9 mouse cellular contexts compared by ENCODE assay signal in the genomic region with DNA sequence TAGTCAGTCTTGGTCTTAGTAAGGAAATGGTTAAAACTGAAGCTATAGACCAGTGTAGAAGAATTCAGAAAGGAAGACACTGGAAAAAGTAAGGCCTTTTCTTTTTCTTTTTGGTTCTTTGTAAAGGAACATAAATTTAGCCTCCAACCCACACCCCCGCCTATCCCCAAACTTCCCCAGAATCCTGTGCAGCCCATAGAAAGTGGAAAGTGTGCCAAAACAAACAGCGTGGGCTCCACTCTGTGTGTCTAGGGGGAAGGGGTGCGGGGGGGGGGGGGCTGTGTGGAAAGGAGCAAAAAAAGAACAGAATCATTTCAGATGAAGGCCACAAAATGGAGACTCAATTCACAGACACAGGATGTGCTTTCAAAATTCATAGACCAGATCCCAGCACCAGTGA.
A peak's percentile ranks its signal among the peaks of the same experiment; 100 is the strongest.
DNase-seq lines count a peak whose midpoint lies in the region; ATAC-seq lines count a peak whose summit lies in the region.
"Had no signal": no experiment of that assay in that cellular context is flagged by ENCODE, and none has a peak within 500 bp of the region (broad histone marks: within the 10 kb centered on the region; RNA-seq: fewer than 3 reads in every experiment).

No protein-coding gene starts in this region.

- peak overlapping the region; percentile 50 for H3K4me3 ChIP-seq in kidney, embryonic 14.5 days (ENCODE audit: low read length)
- H3K4me3 ChIP-seq in embryonic facial prominence, embryonic 12.5 days: peak overlapping the region; percentile 55
- H3K4me3 ChIP-seq in intestine, embryonic 14.5 days (ENCODE audit: low read depth, low read length): peak overlapping the region; percentile 63
- H3K4me3 ChIP-seq in midbrain, embryonic 14.5 days (replicated peaks; ENCODE audit: low read depth, low read length): peak overlapping the region; percentile 73
- H3K4me3 ChIP-seq: erythroblast, embryonic 14.5 days had no signal

- peak overlapping the region; percentile 62 for H3K4me2 ChIP-seq in kidney, embryonic 14.5 days (replicated peaks; ENCODE audit: low read depth, low read length)
- H3K4me2 ChIP-seq in embryonic facial prominence, embryonic 12.5 days (replicated peaks): peak overlapping the region; percentile 66
- H3K4me2 ChIP-seq in intestine, embryonic 14.5 days (ENCODE audit: low read length): peak overlapping the region; percentile 68
- H3K4me2 ChIP-seq in midbrain, embryonic 14.5 days (ENCODE audit: low read length): peak overlapping the region; percentile 96

- ATAC-seq in kidney, embryonic 14.5 days (ENCODE audit: low FRiP score, low TSS enrichment): peak; percentile 40; the same call in 1 of the 2 replicates
- no peak for ATAC-seq in embryonic facial prominence, embryonic 12.5 days (ENCODE audit: insufficient number of reproducible peaks, insufficient read depth, low FRiP score, low TSS enrichment)
- no peak for ATAC-seq in intestine, embryonic 14.5 days (replicated peaks; ENCODE audit: low FRiP score, low TSS enrichment, low read depth)
- ATAC-seq in midbrain, embryonic 14.5 days (ENCODE audit: low FRiP score, low TSS enrichment): no peak

- DNase-seq in kidney, adult 9 months: no peak
- DNase-seq in intestine, embryonic 14.5 days (ENCODE audit: low spot score): no peak
- DNase-seq in midbrain, embryonic 14.5 days: no peak
- DNase-seq in urinary bladder, postnatal 25 days (ENCODE audit: low spot score): no peak
- DNase-seq in Muller cell, postnatal 12 days (ENCODE audit: inconsistent ontology term): no peak
- no peak for DNase-seq in adrenal gland, adult 18-20 months (ENCODE audit: low spot score in 2 of 2)

- no peaks in the 10 kb centered on the region for H3K27me3 ChIP-seq in kidney, embryonic 14.5 days (ENCODE audit: control insufficient read depth, insufficient read depth, low read length)
- H3K27me3 ChIP-seq in embryonic facial prominence, embryonic 12.5 days: no peaks in the 10 kb centered on the region
- no peaks in the 10 kb centered on the region for H3K27me3 ChIP-seq in intestine, embryonic 14.5 days (replicated peaks; ENCODE audit: control insufficient read depth, insufficient read depth, low read length)
- H3K27me3 ChIP-seq in midbrain, embryonic 14.5 days (ENCODE audit: control insufficient read depth, insufficient read depth, low read length): no peaks in the 10 kb centered on the region

- H3K9me3 ChIP-seq in kidney, embryonic 14.5 days (ENCODE audit: control insufficient read depth, low read length): no peaks in the 10 kb centered on the region
- H3K9me3 ChIP-seq in embryonic facial prominence, embryonic 12.5 days: no peaks in the 10 kb centered on the region
- no peaks in the 10 kb centered on the region for H3K9me3 ChIP-seq in intestine, embryonic 14.5 days (ENCODE audit: control insufficient read depth, low read length)
- no peaks in the 10 kb centered on the region for H3K9me3 ChIP-seq in midbrain, embryonic 14.5 days (ENCODE audit: control insufficient read depth, low read length)

- peaks cover 19% of the 10 kb centered on the region for H3K4me1 ChIP-seq in kidney, embryonic 14.5 days (ENCODE audit: control insufficient read depth, insufficient read depth, low read length)
- H3K4me1 ChIP-seq in embryonic facial prominence, embryonic 12.5 days: peaks cover 40% of the 10 kb centered on the region
- peaks cover 46% of the 10 kb centered on the region for H3K4me1 ChIP-seq in intestine, embryonic 14.5 days (replicated peaks; ENCODE audit: control insufficient read depth, insufficient read depth, low read length)
- peaks cover 47% of the 10 kb centered on the region for H3K4me1 ChIP-seq in midbrain, embryonic 14.5 days (ENCODE audit: control insufficient read depth, insufficient read depth, low read length)

- H3K27ac ChIP-seq in kidney, embryonic 14.5 days (ENCODE audit: low read depth, low read length): peak overlapping the region; percentile 91
- peak overlapping the region; percentile 93 for H3K27ac ChIP-seq in embryonic facial prominence, embryonic 12.5 days
- peak overlapping the region; percentile 95 for H3K27ac ChIP-seq in intestine, embryonic 14.5 days (ENCODE audit: low read depth)
- peak overlapping the region; percentile 91 for H3K27ac ChIP-seq in midbrain, embryonic 14.5 days (replicated peaks; ENCODE audit: low read depth, low read length)

- 40% methylated on average over 3 of the region's 3 CpGs for WGBS in kidney, embryonic 14.5 days
- 28% methylated on average over 3 of the region's 3 CpGs for WGBS in embryonic facial prominence, embryonic 12.5 days
- 17% methylated on average over 3 of the region's 3 CpGs for WGBS in intestine, embryonic 14.5 days
- WGBS in midbrain, embryonic 14.5 days: 24% methylated on average over 3 of the region's 3 CpGs

- peak overlapping the region; percentile 3; the same call in 1 of the 2 replicates for H3K9ac ChIP-seq in kidney, embryonic 14.5 days (ENCODE audit: low read depth, low read length)
- peak overlapping the region; percentile 47; the same call in 1 of the 2 replicates for H3K9ac ChIP-seq in embryonic facial prominence, embryonic 12.5 days
- H3K9ac ChIP-seq in intestine, embryonic 14.5 days (ENCODE audit: low read length): peak overlapping the region; percentile 53
- H3K9ac ChIP-seq in midbrain, embryonic 14.5 days (replicated peaks; ENCODE audit: low read length): peak overlapping the region; percentile 96

- no peaks in the 10 kb centered on the region for H3K36me3 ChIP-seq in kidney, embryonic 14.5 days (ENCODE audit: control insufficient read depth, insufficient read depth, low read length)
- H3K36me3 ChIP-seq in embryonic facial prominence, embryonic 12.5 days: no peaks in the 10 kb centered on the region
- H3K36me3 ChIP-seq in intestine, embryonic 14.5 days (ENCODE audit: control insufficient read depth, insufficient read depth, low read length): no peaks in the 10 kb centered on the region
- H3K36me3 ChIP-seq in midbrain, embryonic 14.5 days (ENCODE audit: control insufficient read depth, insufficient read depth, low read length): no peaks in the 10 kb centered on the region; the same call in 1 of the 2 replicates

Comparison
In these comparisons a context has a peak if more than half of its experiments do, and no peak if none do; other contexts are left out.
1. H3K9ac ChIP-seq: peak in every context shown above with its lines; median percentile 96 in midbrain, embryonic 14.5 days; 53 in intestine, embryonic 14.5 days; 47 in embryonic facial prominence, embryonic 12.5 days; 3 in kidney, embryonic 14.5 days.